Mouse (Mus musculus) ovary, adult 18-20 months (tissue): ENCODE results near the gene Egln3.

Source experiments
- DNase-seq: peaks from one replicate; pipeline ENCODE4 v3.0.0; 2022; ENCODE audit warnings: low spot score, mixed read lengths

Egln3 gene

GRCm38 (mm10) chr12:54162637-54163131, 41.0 kb downstream of the Egln3 start:
- no peak for DNase-seq

GRCm38 (mm10) chr12:54161468-54162202, 42.0 kb downstream of the Egln3 start:
- no peak for DNase-seq

- no peak for DNase-seq
These were observed 43.4 kb downstream of the Egln3 start for GRCm38 (mm10) chr12:54160279-54160678.

GRCm38 (mm10) chr12:54154771-54155170, 48.9 kb downstream of the Egln3 start:
- DNase-seq: no peak

- no peak for DNase-seq
These were observed 56.6 kb downstream of the Egln3 start for GRCm38 (mm10) chr12:54146943-54147556.
